Mouse (Mus musculus): ENCODE data around the gene Frmd8.

The Frmd8 gene

DNA sequence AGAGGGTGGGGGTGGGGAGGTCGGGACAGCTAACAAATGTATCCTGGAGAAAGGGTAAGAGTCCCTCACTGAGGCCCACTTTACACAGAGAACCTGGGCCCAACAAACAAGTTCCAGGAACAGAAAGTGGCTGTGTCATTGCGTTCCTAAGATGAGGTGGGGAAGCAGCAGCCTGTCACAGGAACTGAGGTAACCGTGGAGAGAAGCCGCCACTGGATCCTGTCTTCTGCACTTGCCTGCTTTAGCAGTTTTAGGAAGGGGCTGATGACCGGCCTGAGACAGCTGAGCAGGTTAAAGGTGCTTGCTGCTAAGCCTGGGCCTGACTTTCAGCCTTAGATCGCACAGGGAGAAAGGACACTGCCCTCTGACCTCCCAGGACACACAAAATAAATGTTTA is 68.3 kb downstream of the Frmd8 start:
- DNase-seq (ENCODE audit: low spot score) = peak; percentile 30

- DNase-seq (ENCODE audit: low spot score) = no peak
Measured at GRCm38 (mm10) chr19:5806051-5806808, 68.8 kb downstream of the Frmd8 start.

DNA sequence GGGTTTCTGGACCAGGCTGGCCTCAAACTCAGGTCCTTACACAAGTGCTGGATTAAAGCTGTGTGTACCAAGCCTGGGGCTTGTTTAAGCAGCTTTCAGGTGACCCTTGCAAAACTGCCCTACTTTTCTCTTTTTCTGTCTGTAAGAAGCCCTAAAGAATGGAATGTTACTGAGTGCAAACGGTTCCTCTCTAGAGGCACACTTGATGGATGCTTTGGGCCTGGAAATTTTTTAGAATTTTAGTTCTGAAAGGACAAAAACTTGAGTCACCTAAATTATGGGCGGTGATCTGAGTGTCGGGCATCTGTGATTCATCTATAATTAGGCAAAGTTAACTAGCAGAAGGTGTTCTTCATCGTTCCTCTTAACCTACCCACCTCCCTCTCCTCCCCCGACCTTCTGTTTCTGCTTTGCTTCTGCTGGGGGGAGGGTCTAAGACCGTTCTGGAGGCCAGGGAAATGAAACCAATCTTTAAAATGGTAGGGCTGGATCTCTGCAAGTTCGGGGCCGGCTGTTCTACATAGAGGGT is 70.6 kb downstream of the Frmd8 start:
- no peak for DNase-seq (ENCODE audit: low spot score)

DNA sequence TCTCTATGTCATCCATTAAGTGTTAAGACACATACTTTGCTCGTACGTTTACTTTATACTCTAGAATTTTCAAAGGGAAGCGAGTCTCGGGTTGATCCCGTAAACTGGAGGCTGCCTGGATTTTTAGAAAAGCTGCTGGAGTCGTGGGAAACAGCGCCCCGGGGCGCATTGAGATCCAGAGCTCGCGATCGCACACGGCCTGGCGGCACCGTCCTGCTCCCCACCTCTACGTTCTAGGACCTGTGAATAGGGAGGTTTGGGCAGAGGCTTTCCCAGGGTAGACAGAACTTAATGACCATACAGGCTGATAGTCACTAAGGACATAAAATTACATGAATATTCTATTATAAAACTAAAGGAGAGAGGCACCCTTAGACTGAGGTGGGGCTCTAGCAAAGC is 71.2 kb downstream of the Frmd8 start:
- no peak for DNase-seq (ENCODE audit: low spot score)

DNA sequence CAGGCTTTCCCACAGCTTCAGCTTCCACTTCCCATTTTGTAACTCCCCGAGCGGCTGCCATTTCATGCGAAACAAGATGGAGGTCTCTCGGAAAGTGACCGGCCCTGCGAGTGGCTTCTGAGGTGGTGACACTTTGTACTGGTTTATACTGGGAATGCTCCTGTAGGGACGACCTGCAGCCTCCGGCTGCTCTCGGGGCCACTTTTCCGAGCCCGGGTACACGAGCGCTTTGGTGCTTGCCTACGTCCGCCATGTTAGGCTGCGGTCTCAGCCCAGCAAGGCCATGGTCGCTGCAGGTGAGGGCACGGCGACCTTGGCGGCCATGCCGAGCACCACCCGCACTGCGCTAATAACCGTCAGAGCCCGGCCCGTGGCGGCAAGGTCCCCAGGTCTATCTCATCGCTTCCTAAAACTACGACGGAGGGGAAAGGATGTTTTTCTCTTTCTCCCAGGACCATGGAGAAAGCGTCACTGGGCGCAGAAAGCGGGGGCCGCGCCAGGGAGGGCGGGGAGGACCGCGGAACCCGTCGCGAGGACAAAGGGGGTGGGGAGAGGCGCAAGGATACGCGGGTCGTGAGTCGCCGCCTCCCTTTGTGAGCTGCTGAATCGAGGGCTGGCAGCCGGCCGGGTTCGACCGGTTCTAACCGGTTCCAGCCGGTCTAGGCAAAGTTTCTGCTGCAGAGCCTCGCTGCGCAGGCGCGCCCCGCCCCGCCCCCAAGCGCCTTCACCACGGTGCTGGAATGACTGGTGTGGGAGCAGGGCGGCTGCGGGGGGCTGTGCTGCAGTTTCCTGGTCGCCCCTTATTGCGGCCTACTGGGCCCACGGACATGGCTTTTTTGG is 71.8 kb downstream of the Frmd8 start:
- peak; percentile 99 for DNase-seq (ENCODE audit: low spot score)

GRCm38 (mm10) chr19:5802787-5803040 is 72.4 kb downstream of the Frmd8 start:
- DNase-seq (ENCODE audit: low spot score) = no peak

DNA sequence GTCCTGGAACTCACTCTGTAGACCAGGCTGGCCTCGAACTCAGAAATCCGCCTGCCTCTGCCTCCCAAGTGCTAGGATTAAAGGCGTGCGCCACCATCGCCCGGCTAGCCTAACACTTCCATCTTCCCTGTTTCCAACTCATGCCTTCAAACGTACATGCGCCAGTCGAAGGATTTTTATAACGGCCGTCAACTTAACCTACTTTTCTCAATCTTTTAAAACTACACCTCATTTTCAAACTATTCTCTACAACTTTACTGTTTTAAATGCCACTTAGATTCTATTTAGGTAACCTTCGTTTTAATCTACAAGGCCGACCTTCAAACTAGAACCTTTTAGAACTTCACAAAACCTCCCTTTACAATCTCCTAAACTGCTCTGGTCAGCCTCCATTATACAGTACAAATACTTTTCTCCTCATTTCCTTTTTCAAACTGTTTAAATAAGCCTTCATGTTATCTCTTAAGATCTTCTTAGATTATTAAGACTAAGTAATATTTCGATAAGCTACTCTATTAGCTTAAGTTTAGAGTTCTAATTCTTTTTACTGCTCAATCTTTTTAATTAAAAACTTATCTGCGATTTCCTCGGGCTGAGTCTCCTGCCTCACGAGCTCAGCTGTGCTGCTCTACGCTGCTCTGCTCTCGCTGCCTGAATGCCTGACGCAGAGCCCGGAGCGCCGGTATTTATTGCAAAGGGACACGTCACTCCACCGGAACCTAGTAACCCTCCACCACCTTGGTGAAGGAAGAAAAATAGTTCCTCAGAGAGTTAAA is 72.9 kb downstream of the Frmd8 start:
- peak; percentile 94 for DNase-seq (ENCODE audit: low spot score)

DNA sequence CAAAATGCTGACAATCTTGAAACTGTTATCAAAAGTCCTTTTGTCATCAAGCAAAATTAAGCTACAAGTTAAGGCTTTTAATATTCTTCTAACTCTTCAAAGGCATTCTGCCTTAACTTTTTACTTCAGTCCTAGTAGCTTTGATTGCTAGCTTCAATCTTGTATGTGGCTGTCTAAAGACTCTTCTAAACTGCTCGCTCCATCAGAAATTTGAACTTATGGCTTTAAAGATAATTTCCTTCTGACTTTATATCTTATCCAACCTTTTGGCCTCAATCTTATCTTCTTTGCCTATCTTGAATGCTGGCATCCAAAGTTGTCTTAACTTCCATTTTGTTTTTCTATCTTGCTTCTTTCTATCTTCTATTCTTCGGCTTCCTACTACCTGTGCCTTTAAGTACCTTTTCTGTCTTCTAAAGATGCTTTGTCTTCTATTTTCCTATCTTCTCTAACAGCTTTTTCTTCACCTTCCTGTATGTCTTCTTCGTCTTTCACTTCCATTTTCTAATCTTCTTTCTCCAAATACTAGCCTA is 73.6 kb downstream of the Frmd8 start:
- no peak for DNase-seq (ENCODE audit: low spot score)

- no peak for DNase-seq (ENCODE audit: low spot score)
Measured at GRCm38 (mm10) chr19:5800632-5801431, 74.2 kb downstream of the Frmd8 start.

- no peak for DNase-seq (ENCODE audit: low spot score)
Measured at GRCm38 (mm10) chr19:5800350-5800631, 74.8 kb downstream of the Frmd8 start.

Measured in T-cell, adult 2 months (primary cell).